Mouse (Mus musculus): ENCODE data around the gene Gc.

DNA sequence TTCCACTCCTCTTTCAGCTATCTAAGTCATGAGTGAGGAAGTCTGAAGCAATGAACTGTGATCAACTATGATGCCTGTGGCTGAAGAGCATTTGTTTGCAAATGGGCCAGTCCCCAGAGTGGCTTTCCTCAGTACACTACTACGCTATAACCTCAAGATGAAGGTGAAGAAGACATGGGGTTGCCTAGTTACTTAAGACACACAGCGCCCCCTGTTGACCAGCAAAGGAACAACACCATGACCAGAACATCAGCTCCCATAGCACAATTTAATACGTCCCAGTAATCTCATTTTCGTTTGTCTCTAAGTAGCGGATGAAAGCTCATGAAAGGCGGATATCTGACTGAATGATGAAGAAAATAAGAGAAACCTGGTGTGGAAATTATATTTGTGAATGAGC is 42.5 kb upstream of the Gc start:
- peak; percentile 79 for TF ChIP-seq CTCF (conservative IDR thresholded peaks at IDR 0.05; ENCODE audit: low read length)
- no peak for TF ChIP-seq POU5F1 (IDR thresholded peaks at IDR 0.05; ENCODE audit: borderline replicate concordance, low read length)

All from E14TG2a.4 (cell line).